ENCODE assay signal across 23 mouse cellular contexts in genomic region chr12:25272752-25273125, GRCm38 (mm10).
A peak's percentile ranks its signal among the peaks of the same experiment; 100 is the strongest.
DNase-seq lines count a peak whose midpoint lies in the region; ATAC-seq and TF ChIP-seq lines count a peak whose summit lies in the region.
"Had no signal": no experiment of that assay in that cellular context is flagged by ENCODE, and none has a peak within 500 bp of the region (broad histone marks: within the 10 kb centered on the region; RNA-seq: fewer than 3 reads in every experiment).

No protein-coding gene starts in this region.

- peak overlapping the region; percentile 45; the same call in 1 of the 2 replicates for H3K27ac ChIP-seq in hindbrain, embryonic 10.5 days
- H3K27ac ChIP-seq in hindbrain, embryonic 13.5 days, result no peak overlapping the region
- 0 out of 2 replicates have a peak overlapping the region, but pooled peaks have one; percentile 35 for H3K27ac ChIP-seq in liver, postnatal 0 days (ENCODE audit: low read depth)
- no peak overlapping the region for H3K27ac ChIP-seq in intestine, embryonic 14.5 days (ENCODE audit: low read depth)
- H3K27ac ChIP-seq: embryonic facial prominence, embryonic 15.5 days; forebrain, embryonic 10.5 days; layer of hippocampus, adult 2 months; liver, embryonic 14.5 days; neural tube, embryonic 12.5 days had no signal

- TF ChIP-seq CTCF in liver, postnatal 0 days (IDR thresholded peaks at IDR 0.05; ENCODE audit: low read depth), result no peak

- H3K4me3 ChIP-seq in hindbrain, embryonic 10.5 days, result no peak overlapping the region
- no peak overlapping the region for H3K4me3 ChIP-seq in hindbrain, embryonic 13.5 days
- H3K4me3 ChIP-seq in liver, postnatal 0 days (ENCODE audit: low read depth, low read length), result no peak overlapping the region
- H3K4me3 ChIP-seq in intestine, embryonic 14.5 days (ENCODE audit: low read depth, low read length), result no peak overlapping the region
- H3K4me3 ChIP-seq: embryonic facial prominence, embryonic 15.5 days; forebrain, embryonic 10.5 days; heart, embryonic 12.5 days; layer of hippocampus, adult 2 months; neural tube, embryonic 12.5 days had no signal

- peaks cover 18% of the 10 kb centered on the region for H3K4me1 ChIP-seq in hindbrain, embryonic 10.5 days (replicated peaks)
- H3K4me1 ChIP-seq in hindbrain, embryonic 13.5 days (replicated peaks), result peaks cover 13% of the 10 kb centered on the region
- peaks cover 14% of the 10 kb centered on the region for H3K4me1 ChIP-seq in liver, postnatal 0 days (ENCODE audit: insufficient read depth)
- peaks cover 5% of the 10 kb centered on the region; the same call in 1 of the 2 replicates for H3K4me1 ChIP-seq in intestine, embryonic 14.5 days (replicated peaks; ENCODE audit: control insufficient read depth, insufficient read depth, low read length)

- no peaks in the 10 kb centered on the region for H3K9me3 ChIP-seq in hindbrain, embryonic 10.5 days
- no peaks in the 10 kb centered on the region for H3K9me3 ChIP-seq in hindbrain, embryonic 13.5 days
- no peaks in the 10 kb centered on the region for H3K9me3 ChIP-seq in liver, postnatal 0 days (ENCODE audit: low read length)
- H3K9me3 ChIP-seq in intestine, embryonic 14.5 days (ENCODE audit: control insufficient read depth, low read length), result no peaks in the 10 kb centered on the region
- H3K9me3 ChIP-seq: embryonic facial prominence, embryonic 15.5 days; forebrain, embryonic 10.5 days; neural tube, embryonic 12.5 days had no signal

- TF ChIP-seq EP300 in liver, postnatal 0 days (IDR thresholded peaks at IDR 0.05; ENCODE audit: low read depth), result no peak

- H3K9ac ChIP-seq in hindbrain, embryonic 13.5 days, result no peak overlapping the region
- H3K9ac ChIP-seq in liver, postnatal 0 days (replicated peaks), result peak overlapping the region; percentile 21; the same call in 1 of the 2 replicates
- H3K9ac ChIP-seq in intestine, embryonic 14.5 days (ENCODE audit: low read length), result no peak overlapping the region
- H3K9ac ChIP-seq: embryonic facial prominence, embryonic 15.5 days; heart, embryonic 12.5 days; liver, embryonic 14.5 days; neural tube, embryonic 12.5 days had no signal

- WGBS in hindbrain, embryonic 10.5 days, result 70% methylated on average over 3 of the region's 3 CpGs
- WGBS in hindbrain, embryonic 13.5 days, result 56% methylated on average over 3 of the region's 3 CpGs
- 29% methylated on average over 3 of the region's 3 CpGs for WGBS in liver, postnatal 0 days (ENCODE audit: insufficient replicate concordance)
- 13% methylated on average over 3 of the region's 3 CpGs for WGBS in intestine, embryonic 14.5 days

- H3K4me2 ChIP-seq in hindbrain, embryonic 13.5 days, result no peak overlapping the region
- no peak overlapping the region for H3K4me2 ChIP-seq in liver, postnatal 0 days (ENCODE audit: low read depth, low read length)
- H3K4me2 ChIP-seq in intestine, embryonic 14.5 days (ENCODE audit: low read length), result no peak overlapping the region
- H3K4me2 ChIP-seq: embryonic facial prominence, embryonic 15.5 days; heart, embryonic 12.5 days; neural tube, embryonic 12.5 days had no signal

- ATAC-seq in hindbrain, embryonic 13.5 days (ENCODE audit: low FRiP score), result no peak
- no peak for ATAC-seq in liver, postnatal 0 days
- 0 out of 2 replicates have a peak, but pooled peaks have one; percentile 49 for ATAC-seq in intestine, embryonic 14.5 days (replicated peaks; ENCODE audit: low FRiP score, low TSS enrichment, low read depth)
- ATAC-seq: activated CD4-positive, CD25-positive, alpha-beta regulatory T cell, adult 4 months; inflammation-experienced regulatory T-cells, adult 6 months; lung, postnatal 0 days; Patski had no signal

- no peaks in the 10 kb centered on the region for H3K36me3 ChIP-seq in hindbrain, embryonic 10.5 days
- no peaks in the 10 kb centered on the region for H3K36me3 ChIP-seq in hindbrain, embryonic 13.5 days
- no peaks in the 10 kb centered on the region for H3K36me3 ChIP-seq in liver, postnatal 0 days (replicated peaks; ENCODE audit: insufficient read depth, low read length)
- no peaks in the 10 kb centered on the region for H3K36me3 ChIP-seq in intestine, embryonic 14.5 days (ENCODE audit: control insufficient read depth, insufficient read depth, low read length)
- H3K36me3 ChIP-seq: embryonic facial prominence, embryonic 15.5 days; forebrain, embryonic 10.5 days; heart, embryonic 12.5 days; neural tube, embryonic 12.5 days had no signal

- no peak for DNase-seq in hindbrain, embryonic 10.5 days (ENCODE audit: low spot score)
- no peak for DNase-seq in liver, postnatal 0 days
- no peak for DNase-seq in liver
- DNase-seq in intestine, embryonic 14.5 days (ENCODE audit: low spot score), result no peak
- DNase-seq in mesoderm, embryonic 11.5 days (ENCODE audit: low read depth, low spot score), result peak; percentile 69
- no peak for DNase-seq in frontal cortex, postnatal 25 days (ENCODE audit: low spot score in 2 of 2)
- DNase-seq: adrenal gland, postnatal 14 days; cerebellum, adult 11-12 months; gastrocnemius, postnatal 25 days; heart, postnatal 36 days; right cerebral cortex, postnatal 25 days; thymus, adult 2 months had no signal

- peaks cover 9% of the 10 kb centered on the region; the same call in 1 of the 2 replicates for H3K27me3 ChIP-seq in hindbrain, embryonic 10.5 days (ENCODE audit: insufficient read depth, poor library complexity, severe bottlenecking)
- no peaks in the 10 kb centered on the region for H3K27me3 ChIP-seq in hindbrain, embryonic 13.5 days
- no peaks in the 10 kb centered on the region for H3K27me3 ChIP-seq in liver, postnatal 0 days (ENCODE audit: insufficient read depth, low read length)
- H3K27me3 ChIP-seq in intestine, embryonic 14.5 days (replicated peaks; ENCODE audit: control insufficient read depth, insufficient read depth, low read length), result no peaks in the 10 kb centered on the region
- H3K27me3 ChIP-seq: embryonic facial prominence, embryonic 15.5 days; heart, embryonic 12.5 days; neural tube, embryonic 12.5 days; Patski had no signal

Comparison
In these comparisons a context has a peak if more than half of its experiments do, and no peak if none do; other contexts are left out.
1. H3K27ac ChIP-seq: peak in hindbrain, embryonic 10.5 days (single experiment) and liver, postnatal 0 days (single experiment); none in hindbrain, embryonic 13.5 days (single experiment) and intestine, embryonic 14.5 days (single experiment).